Mouse (Mus musculus) liver, embryonic 11.5 days (tissue): ENCODE measurements around the gene Pop7. TPM values are rescaled to one million over a fixed set of nuclear protein-coding genes. Genes with fewer than 3 reads are reported as not detected.
A peak's percentile ranks its signal among the peaks of the same experiment; 100 is the strongest.

Source experiments
- ATAC-seq: fragments of 200-750 bp; cut with Nextera tagmentation; replicated peaks from 2 replicates; pipeline ENCODE4 v1.8.0; 2017; ENCODE audit warnings: moderate number of reproducible peaks, mild to moderate bottlenecking, moderate TSS enrichment, moderate library complexity; ENCODE audit not compliant: low FRiP score
- DNase-seq: peaks from one replicate; pipeline ENCODE4 v3.0.0-alpha.2; 2017; ENCODE audit warnings: low spot score
- H3K27ac ChIP-seq: fragments of 300-500 bp; sonication (generic); 2 replicates; pipeline ENCODE4 v1.5.1; 2014; ENCODE audit warnings: mild to moderate bottlenecking, low read depth, low read length, control low read depth
- H3K27me3 ChIP-seq: fragments of 300-500 bp; sonication (generic); replicated peaks from 2 replicates; pipeline ENCODE4 v1.6.1; 2014; ENCODE audit warnings: low read length, mixed read lengths; ENCODE audit not compliant: control insufficient read depth, insufficient read depth
- H3K36me3 ChIP-seq: fragments of 300-500 bp; sonication (generic); 2 replicates; pipeline ENCODE4 v1.6.1; 2014; ENCODE audit warnings: mild to moderate bottlenecking, low read length, moderate library complexity, mixed read lengths; ENCODE audit not compliant: control insufficient read depth, insufficient read depth
- H3K4me1 ChIP-seq: fragments of 300-500 bp; sonication (generic); replicated peaks from 2 replicates; pipeline ENCODE4 v1.6.1; 2014; ENCODE audit warnings: low read length, mixed read lengths; ENCODE audit not compliant: control insufficient read depth, insufficient read depth
- H3K4me2 ChIP-seq: fragments of 300-500 bp; sonication (generic); 2 replicates; pipeline ENCODE4 v1.6.1; 2014; ENCODE audit warnings: mild to moderate bottlenecking, control low read depth, moderate library complexity
- H3K4me3 ChIP-seq: fragments of 300-500 bp; sonication (generic); 2 replicates; pipeline ENCODE4 v1.5.1; 2014; ENCODE audit warnings: low read depth, low read length, control low read depth
- H3K9ac ChIP-seq: fragments of 300-500 bp; sonication (generic); 2 replicates; pipeline ENCODE4 v1.6.1; 2014; ENCODE audit warnings: low read depth, low read length, control low read depth
- H3K9me3 ChIP-seq: fragments of 300-500 bp; sonication (generic); 2 replicates; pipeline ENCODE4 v1.6.1; 2016; ENCODE audit warnings: low read length, inconsistent platforms, mixed read lengths; ENCODE audit not compliant: control insufficient read depth
- WGBS: fragments of 180-500 bp; shearing (Covaris S2); extraction: QIAGEN DNeasy Blood & Tissue Kit; methylation state at CpG from one replicate; pipeline ENCODE4 v1.1.7; 2014; 5-methylcytosine and 5-hydroxymethylcytosine counted together
- polyA plus RNA-seq: library from polyadenylated mRNA; unstranded; fragments of >200 nt; fragmentation: Nextera tagmentation; extraction: Ambion mirVana; gene quantifications from 2 replicates; pipeline ENCODE4 v1.2.1, GENCODE M21; 2014

The Pop7 gene
- polyA plus RNA-seq, 1 experiment from 2014 or later: 70.6 TPM

DNA sequence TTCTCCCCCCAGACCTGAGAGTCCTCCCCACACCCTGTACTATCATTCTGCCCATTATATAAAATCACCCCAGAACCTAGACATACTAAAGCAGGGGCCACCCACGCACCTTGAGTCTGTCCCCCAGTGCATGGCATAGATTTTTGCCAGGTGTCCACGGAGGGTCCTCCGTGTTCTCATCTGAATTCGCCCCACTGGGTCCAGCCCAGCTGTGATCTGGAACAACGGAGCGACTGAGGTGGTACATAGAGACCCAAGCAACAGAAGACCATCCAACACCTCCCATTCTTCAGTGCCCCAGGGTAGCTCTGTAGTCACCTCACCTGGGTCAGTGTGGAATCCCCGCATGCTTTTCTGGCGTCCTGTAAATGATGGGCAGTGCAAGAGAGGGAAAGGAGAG, 27.8 kb upstream of the Pop7 start:
- Histone ChIP-seq H3K4me1 (peaks cover 29% of the 10 kb centered on the region), H3K4me3 (peak overlapping the region; percentile 84), H3K4me2 (peak overlapping the region; percentile 100), H3K9ac (no peak overlapping the region; the same call in 1 of the 2 replicates), H3K36me3 (peaks cover 37% of the 10 kb centered on the region), H3K27me3 (no peaks in the 10 kb centered on the region), H3K9me3 (no peaks in the 10 kb centered on the region), H3K27ac (no peak overlapping the region)
- DNase-seq (no peak), ATAC-seq (no peak)
- 88% methylated on average over 8 of the region's 8 CpGs for WGBS

DNA sequence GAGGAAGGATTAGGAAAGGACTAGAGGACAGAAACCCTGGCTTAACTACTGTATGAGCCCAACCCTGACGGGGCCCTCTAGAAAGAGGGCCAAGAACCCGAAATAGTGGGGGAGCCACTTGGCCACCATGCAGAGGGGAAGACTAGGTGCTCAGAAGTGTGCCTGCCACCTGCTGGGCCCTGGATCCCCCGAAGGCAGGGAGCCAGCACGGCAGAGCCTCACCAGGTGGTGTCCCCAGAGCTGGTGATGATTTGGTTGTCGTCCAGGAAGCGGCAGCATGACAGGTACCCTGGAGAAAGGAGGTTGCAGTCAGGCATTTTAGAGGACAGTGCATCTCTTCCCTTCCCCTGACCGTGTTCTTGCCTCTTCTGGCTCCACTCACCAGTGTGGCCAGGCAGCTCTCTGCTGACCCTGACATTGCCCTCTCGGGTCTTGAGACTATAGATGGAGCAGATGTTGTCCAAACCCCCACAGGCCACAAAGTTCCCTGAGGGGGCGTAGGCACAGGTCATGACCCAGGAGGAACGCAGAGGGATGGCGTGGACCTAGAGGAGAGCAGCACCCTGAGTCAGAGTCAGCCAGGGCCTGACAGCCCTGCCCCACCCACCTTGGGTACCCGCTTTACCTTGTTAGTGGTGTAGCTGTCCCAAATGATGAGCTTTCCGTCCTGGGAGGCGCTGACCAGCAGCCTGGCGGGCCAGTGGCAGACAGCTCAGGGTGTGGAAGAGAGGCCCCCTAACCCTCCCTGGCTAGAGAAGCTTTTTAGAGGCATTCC, 27.1 kb upstream of the Pop7 start:
- Histone ChIP-seq H3K9ac (no peak overlapping the region), H3K9me3 (no peaks in the 10 kb centered on the region), H3K4me2 (no peak overlapping the region), H3K27ac (no peak overlapping the region), H3K4me1 (peaks cover 29% of the 10 kb centered on the region), H3K27me3 (no peaks in the 10 kb centered on the region), H3K36me3 (peaks cover 41% of the 10 kb centered on the region), H3K4me3 (0 out of 2 replicates have a peak overlapping the region, but pooled peaks have one; percentile 7)
- ATAC-seq (no peak), DNase-seq (no peak)
- WGBS: 83% methylated on average over 15 of the region's 15 CpGs

DNA sequence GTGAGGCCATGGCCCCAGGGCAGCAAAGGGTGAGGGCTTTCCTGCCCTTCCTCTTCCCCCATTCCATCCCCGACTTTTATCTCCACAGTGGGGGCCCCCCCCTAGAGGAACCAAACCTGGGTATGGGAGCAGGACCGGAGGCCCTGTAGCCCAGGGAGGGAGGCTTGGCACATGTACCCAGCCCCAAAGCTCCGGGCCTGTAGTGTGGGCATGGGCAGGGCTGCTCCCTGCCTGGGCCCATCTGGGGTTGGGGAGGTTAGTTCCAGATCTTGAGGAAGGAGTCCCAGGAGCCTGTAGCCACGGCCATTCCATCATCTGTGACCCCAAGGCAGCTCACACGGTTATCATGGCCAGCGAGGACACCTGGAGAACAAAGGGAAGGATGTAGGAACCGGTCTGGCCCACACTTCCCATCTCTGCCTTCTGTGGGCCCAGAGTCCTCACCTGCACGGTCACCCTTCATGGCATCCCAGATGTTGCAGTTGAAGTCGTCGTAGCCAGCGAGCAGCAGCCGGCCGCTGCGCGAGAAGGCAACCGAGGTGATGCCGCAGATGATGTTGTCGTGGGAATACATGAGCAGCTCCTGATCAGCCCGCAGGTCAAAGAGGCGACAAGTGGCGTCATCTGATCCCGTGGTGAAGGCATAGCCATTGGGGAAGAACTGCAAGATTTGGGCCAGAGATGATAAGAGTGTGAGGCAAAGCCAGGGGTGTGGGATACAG, 26.1 kb upstream of the Pop7 start:
- Histone ChIP-seq H3K9ac (0 out of 2 replicates have a peak overlapping the region, but pooled peaks have one; percentile 8), H3K4me2 (no peak overlapping the region), H3K27ac (peak overlapping the region; percentile 15; the same call in 1 of the 2 replicates), H3K4me3 (no peak overlapping the region), H3K9me3 (no peaks in the 10 kb centered on the region), H3K36me3 (peaks cover 50% of the 10 kb centered on the region), H3K4me1 (peaks cover 24% of the 10 kb centered on the region), H3K27me3 (no peaks in the 10 kb centered on the region)
- ATAC-seq: no peak
- WGBS: 83% methylated on average over 22 of the region's 22 CpGs
- no peak for DNase-seq

DNA sequence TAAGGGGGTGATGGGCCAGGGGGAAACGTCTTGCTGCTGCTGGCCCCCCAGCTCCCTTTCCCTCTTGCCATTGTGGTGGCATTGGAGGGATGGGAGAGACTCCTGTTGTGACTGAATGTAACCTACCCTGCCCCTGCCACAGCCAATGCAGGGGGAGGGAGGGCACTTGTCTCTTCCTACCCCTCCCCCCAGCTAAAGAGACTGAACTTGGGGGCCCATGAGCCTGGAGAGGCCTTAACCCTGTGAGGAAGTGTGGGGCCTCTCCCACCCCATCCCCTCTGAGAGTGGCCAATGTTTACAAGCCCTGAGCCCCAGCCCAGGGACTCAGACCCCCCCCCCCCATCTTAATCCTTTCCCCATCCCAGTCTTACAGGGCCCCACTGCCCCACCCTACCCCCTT, 25.1 kb upstream of the Pop7 start:
- no peaks in the 10 kb centered on the region for H3K9me3 ChIP-seq
- no peak overlapping the region for H3K4me2 ChIP-seq
- peaks cover 27% of the 10 kb centered on the region for H3K4me1 ChIP-seq
- ATAC-seq (no peak), DNase-seq (no peak)
- no peak overlapping the region for H3K27ac ChIP-seq
- no peak overlapping the region for H3K4me3 ChIP-seq
- no peaks in the 10 kb centered on the region for H3K27me3 ChIP-seq
- 55% methylated on average over 1 of the region's 1 CpGs for WGBS
- H3K36me3 ChIP-seq: peaks cover 60% of the 10 kb centered on the region
- H3K9ac ChIP-seq: no peak overlapping the region

DNA sequence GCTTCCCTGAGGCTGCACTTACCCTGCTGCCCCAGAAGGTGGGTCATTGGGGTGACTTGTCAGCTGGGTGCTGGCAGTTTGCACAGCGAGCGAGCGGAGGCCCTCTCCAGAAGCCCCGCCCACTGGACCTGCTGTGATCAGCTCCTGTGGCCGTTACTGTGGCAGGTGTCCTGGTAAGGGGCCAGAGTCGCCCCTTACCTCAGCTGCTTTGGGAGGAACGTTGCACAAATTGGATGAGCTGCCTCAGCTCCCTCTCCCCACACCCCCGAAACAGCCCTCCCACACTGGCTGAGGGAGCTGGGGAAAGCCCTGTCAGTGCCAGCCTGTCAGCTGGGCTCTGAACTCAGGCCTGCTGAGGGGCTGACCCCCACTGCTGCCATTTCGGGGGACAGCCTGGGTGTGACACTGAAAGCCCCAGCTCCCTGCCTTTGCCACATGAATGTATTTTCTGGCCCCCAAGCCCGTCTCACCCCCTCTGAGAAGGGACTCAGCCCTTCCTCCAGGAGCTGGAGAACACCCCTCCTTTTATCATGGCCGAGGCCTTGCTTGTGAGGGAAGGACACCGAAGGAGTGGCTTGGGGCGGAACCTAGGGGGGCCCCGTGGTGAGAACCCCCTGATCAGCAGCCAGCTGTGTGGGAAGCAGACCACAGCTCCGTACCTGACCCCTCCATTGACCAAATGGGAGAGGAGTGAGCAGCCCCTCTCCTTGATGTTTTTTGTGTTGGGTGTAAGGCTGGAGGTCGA, 24.0 kb upstream of the Pop7 start:
- Histone ChIP-seq H3K9me3 (no peaks in the 10 kb centered on the region), H3K9ac (no peak overlapping the region), H3K4me2 (no peak overlapping the region), H3K27ac (peak overlapping the region; percentile 11; the same call in 1 of the 2 replicates), H3K36me3 (peaks cover 67% of the 10 kb centered on the region), H3K4me3 (no peak overlapping the region), H3K4me1 (peaks cover 27% of the 10 kb centered on the region), H3K27me3 (no peaks in the 10 kb centered on the region)
- ATAC-seq (peak; percentile 59), DNase-seq (peak; percentile 63)
- 49% methylated on average over 16 of the region's 16 CpGs for WGBS

DNA sequence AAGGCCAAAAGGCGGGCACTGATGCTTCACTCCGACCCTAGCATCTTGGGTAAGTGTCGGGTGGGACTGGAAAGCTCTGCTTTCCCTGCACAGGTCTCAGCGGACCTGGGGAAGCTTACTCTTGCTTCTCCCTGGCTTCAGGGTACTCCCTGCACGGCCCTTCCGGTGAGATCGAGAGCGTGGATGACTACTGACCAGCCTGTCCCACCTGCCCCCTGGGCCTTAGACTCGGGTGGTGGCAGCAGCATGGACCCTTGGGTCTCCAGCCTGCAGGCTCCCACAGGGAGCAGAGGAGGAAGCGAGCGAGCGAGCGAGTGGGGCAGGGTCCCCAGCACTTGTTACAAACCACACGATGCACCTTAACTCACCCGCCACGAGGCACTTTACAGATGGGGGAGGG, 23.2 kb upstream of the Pop7 start:
- no peak overlapping the region for H3K9ac ChIP-seq
- DNase-seq: no peak
- peaks cover 74% of the 10 kb centered on the region for H3K36me3 ChIP-seq
- peaks cover 19% of the 10 kb centered on the region for H3K4me1 ChIP-seq
- peak overlapping the region; percentile 37; the same call in 1 of the 2 replicates for H3K27ac ChIP-seq
- no peak overlapping the region for H3K4me2 ChIP-seq
- no peaks in the 10 kb centered on the region for H3K27me3 ChIP-seq
- H3K9me3 ChIP-seq: no peaks in the 10 kb centered on the region
- 80% methylated on average over 16 of the region's 16 CpGs for WGBS
- H3K4me3 ChIP-seq: no peak overlapping the region
- ATAC-seq: no peak

DNA sequence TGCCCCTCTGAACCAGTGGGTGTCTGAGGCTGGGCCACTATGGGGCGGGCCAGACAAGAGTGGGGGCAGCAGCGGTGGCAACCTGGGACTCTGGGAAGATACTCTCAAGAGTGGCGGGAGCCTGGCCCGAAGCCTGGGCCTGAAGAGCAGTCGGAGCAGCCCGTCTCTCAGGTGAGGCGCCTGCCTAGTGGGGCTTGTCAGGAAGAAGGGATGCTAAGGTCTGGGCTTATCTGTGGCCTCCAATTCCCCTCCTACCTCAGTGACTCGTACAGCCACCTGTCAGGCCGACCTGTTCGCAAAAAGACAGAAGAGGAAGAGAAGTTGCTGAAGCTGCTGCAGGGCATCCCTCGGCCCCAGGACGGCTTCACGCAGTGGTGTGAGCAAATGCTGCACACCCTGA, 22.4 kb upstream of the Pop7 start:
- H3K27ac ChIP-seq: no peak overlapping the region

DNA sequence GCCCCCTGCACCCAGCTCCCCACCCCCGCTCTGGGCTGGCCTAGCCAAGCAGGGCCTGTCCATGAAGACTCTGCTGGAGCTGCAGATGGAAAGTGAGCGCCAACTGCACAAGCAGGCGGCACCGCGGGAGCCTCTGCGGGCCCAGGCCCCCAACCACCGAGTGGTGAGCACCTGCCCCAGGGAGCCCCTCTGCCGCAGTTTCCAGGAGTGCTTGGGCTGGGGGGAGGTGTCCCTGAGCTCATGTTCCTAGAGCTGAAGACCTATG, 21.9 kb upstream of the Pop7 start:
- whole genome bisulfite sequencing: 83% methylated on average over 8 of the region's 8 CpGs
- no peak for DNase-seq
- H3K9me3 ChIP-seq: no peaks in the 10 kb centered on the region
- peaks cover 16% of the 10 kb centered on the region for H3K4me1 ChIP-seq
- no peak overlapping the region for H3K27ac ChIP-seq
- H3K27me3 ChIP-seq: no peaks in the 10 kb centered on the region
- peaks cover 76% of the 10 kb centered on the region for H3K36me3 ChIP-seq
- no peak for ATAC-seq
- no peak overlapping the region for H3K9ac ChIP-seq
- no peak overlapping the region for H3K4me3 ChIP-seq
- no peak overlapping the region for H3K4me2 ChIP-seq

More for the DNA sequence above, 22.4 kb upstream of the Pop7 start:
- Histone ChIP-seq H3K4me1 (peaks cover 16% of the 10 kb centered on the region), H3K4me2 (no peak overlapping the region), H3K27me3 (no peaks in the 10 kb centered on the region), H3K9me3 (no peaks in the 10 kb centered on the region), H3K9ac (no peak overlapping the region), H3K36me3 (peaks cover 77% of the 10 kb centered on the region), H3K4me3 (no peak overlapping the region)
- 83% methylated on average over 13 of the region's 13 CpGs for WGBS
- ATAC-seq: no peak
- DNase-seq: no peak
